Mouse (Mus musculus): ENCODE results near the gene Rwdd3. TPM values are rescaled to one million over a fixed set of nuclear protein-coding genes. Genes with fewer than 3 reads are reported as not detected.

Rwdd3 gene
- polyA plus RNA-seq (2012; rRNA removed) (0.79 and 1.1 TPM in 2 replicates), polyA plus RNA-seq (2014; fragmentation: Nextera tagmentation; extraction: Ambion mirVana) (1.3 and 1.7 TPM in 2 replicates)

GRCm38 (mm10) chr3:121171243-121171871 is at the start of gene Rwdd3:
Gene Rwdd3, minus strand, starts transcription at chr3:121171695.
- WGBS (ENCODE audit: insufficient replicate concordance) = under 1% methylated on average over 40 of the region's 40 CpGs
- H3K36me3 ChIP-seq (replicated peaks; ENCODE audit: control insufficient read depth, insufficient read depth, low read depth) = no peaks in the 10 kb centered on the region
- peak; percentile 82 to 85 (median 82) for DNase-seq (ENCODE audit: low read depth in 3 of 3, low spot score in 3 of 3)
- H3K9ac ChIP-seq (replicated peaks) = peak within 1 kb of the TSS; percentile 71
- no peaks in the 10 kb centered on the region for H3K9me3 ChIP-seq (ENCODE audit: control insufficient read depth, low read length)
- H3K4me1 ChIP-seq (replicated peaks; ENCODE audit: control insufficient read depth in 2 of 2, insufficient read depth in 2 of 2, low read length in 1 of 2) = peaks cover 27 to 30% of the 10 kb centered on the region in 2 experiments
- H3K4me3 ChIP-seq (ENCODE audit: insufficient read depth in 1 of 2, low read depth in 2 of 2, low read length in 2 of 2) = peak within 1 kb of the TSS; percentile 67 to 69
- TF ChIP-seq CTCF (IDR thresholded peaks at IDR 0.05; ENCODE audit: low read depth) = peak; percentile 98
- peak; percentile 58; the same call in 1 of the 2 replicates for TF ChIP-seq EP300 (IDR thresholded peaks at IDR 0.05; ENCODE audit: low read depth)
- H3K4me2 ChIP-seq (ENCODE audit: low read depth) = peak within 1 kb of the TSS; percentile 73
- peak within 1 kb of the TSS; percentile 44 for H3K27ac ChIP-seq
- peak; percentile 94 for ATAC-seq (ENCODE audit: insufficient read depth)
- H3K27me3 ChIP-seq (ENCODE audit: control insufficient read depth, insufficient read depth, low read length) = no peaks in the 10 kb centered on the region

GRCm38 (mm10) chr3:121217011-121217410 is 45.5 kb upstream of the Rwdd3 start:
- DNase-seq (ENCODE audit: low read depth in 3 of 3, low spot score in 3 of 3) (no peak), ATAC-seq (ENCODE audit: insufficient read depth) (no peak)
- H3K27me3 ChIP-seq (ENCODE audit: control insufficient read depth, insufficient read depth, low read length) = no peaks in the 10 kb centered on the region
- no peak overlapping the region for H3K9ac ChIP-seq (replicated peaks)
- H3K36me3 ChIP-seq (replicated peaks; ENCODE audit: control insufficient read depth, insufficient read depth, low read depth) = peaks cover 33% of the 10 kb centered on the region
- no peak overlapping the region for H3K27ac ChIP-seq
- WGBS (ENCODE audit: insufficient replicate concordance) = 86% methylated on average over 6 of the region's 6 CpGs
- H3K9me3 ChIP-seq (ENCODE audit: control insufficient read depth, low read length) = no peaks in the 10 kb centered on the region
- TF ChIP-seq CTCF (IDR thresholded peaks at IDR 0.05; ENCODE audit: low read depth) = no peak
- no peak for TF ChIP-seq EP300 (IDR thresholded peaks at IDR 0.05; ENCODE audit: low read depth)
- H3K4me3 ChIP-seq (ENCODE audit: insufficient read depth in 1 of 2, low read depth in 2 of 2, low read length in 2 of 2) = no peak overlapping the region
- H3K4me2 ChIP-seq (ENCODE audit: low read depth) = no peak overlapping the region
- peaks cover 8 to 12% of the 10 kb centered on the region in 2 experiments for H3K4me1 ChIP-seq (replicated peaks; ENCODE audit: control insufficient read depth in 2 of 2, insufficient read depth in 2 of 2, low read length in 1 of 2)

- H3K36me3 ChIP-seq (replicated peaks; ENCODE audit: control insufficient read depth, insufficient read depth, low read depth) = peaks cover 29% of the 10 kb centered on the region
- H3K4me2 ChIP-seq (ENCODE audit: low read depth) = no peak overlapping the region
- H3K9ac ChIP-seq (replicated peaks) = no peak overlapping the region
- ATAC-seq (ENCODE audit: insufficient read depth) = no peak
- no peaks in the 10 kb centered on the region for H3K27me3 ChIP-seq (ENCODE audit: control insufficient read depth, insufficient read depth, low read length)
- no peaks in the 10 kb centered on the region; a peak in 1 of 4 replicates for H3K4me1 ChIP-seq (replicated peaks; ENCODE audit: control insufficient read depth in 2 of 2, insufficient read depth in 2 of 2, low read length in 1 of 2)
- DNase-seq (ENCODE audit: low read depth in 3 of 3, low spot score in 3 of 3) = no peak
- WGBS (ENCODE audit: insufficient replicate concordance) = 78% methylated on average over 3 of the region's 3 CpGs
- H3K4me3 ChIP-seq (ENCODE audit: insufficient read depth in 1 of 2, low read depth in 2 of 2, low read length in 2 of 2) = no peak overlapping the region
- TF ChIP-seq EP300 (IDR thresholded peaks at IDR 0.05; ENCODE audit: low read depth) (no peak), CTCF (IDR thresholded peaks at IDR 0.05; ENCODE audit: low read depth) (no peak)
- no peak overlapping the region for H3K27ac ChIP-seq
- H3K9me3 ChIP-seq (ENCODE audit: control insufficient read depth, low read length) = no peaks in the 10 kb centered on the region
Observed at GRCm38 (mm10) chr3:121213501-121213900, 42.0 kb upstream of the Rwdd3 start.

- Histone ChIP-seq H3K9me3 (ENCODE audit: control insufficient read depth, low read length) (no peaks in the 10 kb centered on the region), H3K4me3 (ENCODE audit: insufficient read depth in 1 of 2, low read depth in 2 of 2, low read length in 2 of 2) (no peak overlapping the region), H3K27me3 (ENCODE audit: control insufficient read depth, insufficient read depth, low read length) (no peaks in the 10 kb centered on the region), H3K4me1 (replicated peaks; ENCODE audit: control insufficient read depth in 2 of 2, insufficient read depth in 2 of 2, low read length in 1 of 2) (no peaks in the 10 kb centered on the region; a peak in 1 of 4 replicates), H3K4me2 (ENCODE audit: low read depth) (no peak overlapping the region), H3K9ac (replicated peaks) (no peak overlapping the region), H3K27ac (no peak overlapping the region), H3K36me3 (replicated peaks; ENCODE audit: control insufficient read depth, insufficient read depth, low read depth) (peaks cover 24% of the 10 kb centered on the region)
- DNase-seq (ENCODE audit: low read depth in 3 of 3, low spot score in 3 of 3) (no peak), ATAC-seq (ENCODE audit: insufficient read depth) (no peak)
- TF ChIP-seq EP300 (IDR thresholded peaks at IDR 0.05; ENCODE audit: low read depth) (no peak), CTCF (IDR thresholded peaks at IDR 0.05; ENCODE audit: low read depth) (peak; percentile 51)
- WGBS (ENCODE audit: insufficient replicate concordance) = 10% methylated on average over 1 of the region's 1 CpGs
Observed at GRCm38 (mm10) chr3:121212156-121212555, 40.7 kb upstream of the Rwdd3 start.

GRCm38 (mm10) chr3:121208994-121209393 is 37.5 kb upstream of the Rwdd3 start:
- Histone ChIP-seq H3K4me2 (ENCODE audit: low read depth) (no peak overlapping the region), H3K27ac (no peak overlapping the region), H3K9me3 (ENCODE audit: control insufficient read depth, low read length) (no peaks in the 10 kb centered on the region), H3K27me3 (ENCODE audit: control insufficient read depth, insufficient read depth, low read length) (no peaks in the 10 kb centered on the region), H3K9ac (replicated peaks) (no peak overlapping the region), H3K4me3 (ENCODE audit: insufficient read depth in 1 of 2, low read depth in 2 of 2, low read length in 2 of 2) (no peak overlapping the region), H3K36me3 (replicated peaks; ENCODE audit: control insufficient read depth, insufficient read depth, low read depth) (peaks cover 26% of the 10 kb centered on the region), H3K4me1 (replicated peaks; ENCODE audit: control insufficient read depth in 2 of 2, insufficient read depth in 2 of 2, low read length in 1 of 2) (no peaks in the 10 kb centered on the region; a peak in 1 of 4 replicates)
- DNase-seq (ENCODE audit: low read depth in 3 of 3, low spot score in 3 of 3) = no peak
- WGBS (ENCODE audit: insufficient replicate concordance) = 86% methylated on average over 5 of the region's 5 CpGs
- TF ChIP-seq EP300 (IDR thresholded peaks at IDR 0.05; ENCODE audit: low read depth) = no peak
- TF ChIP-seq CTCF (IDR thresholded peaks at IDR 0.05; ENCODE audit: low read depth) = no peak
- no peak for ATAC-seq (ENCODE audit: insufficient read depth)
